In the genomic region with DNA sequence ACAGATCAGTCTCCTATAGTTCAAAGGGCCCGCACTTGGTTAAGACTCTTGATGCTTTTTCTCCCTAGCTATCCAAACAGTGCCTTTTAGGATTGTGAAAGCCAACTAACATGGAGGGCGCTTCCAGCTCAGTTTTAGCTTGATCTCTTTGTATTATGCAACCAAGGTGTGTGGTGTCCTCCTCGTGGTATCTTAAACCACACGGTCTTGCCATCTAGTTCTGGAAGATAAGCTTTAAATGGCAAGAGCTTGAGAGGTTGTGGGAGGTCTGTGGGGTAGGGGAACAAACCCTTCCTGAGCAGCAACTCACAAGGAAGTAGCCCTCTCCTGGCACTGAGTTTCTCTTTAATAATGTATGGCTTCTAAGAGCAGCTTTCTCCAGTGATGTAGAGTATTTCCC, we compare ENCODE assay signal across 18 mouse cellular contexts.
DNase-seq lines count a peak whose midpoint lies in the region; ATAC-seq lines count a peak whose summit lies in the region.
"Had no signal": no experiment of that assay in that cellular context is flagged by ENCODE, and none has a peak within 500 bp of the region (broad histone marks: within the 10 kb centered on the region; RNA-seq: fewer than 3 reads in every experiment).

No protein-coding gene starts in this region.

- intact Hi-C loops in left cerebral cortex, postnatal 36 days (cut with DNase I) = no loop called here

- peak; percentile 70 for ATAC-seq in granulocyte monocyte progenitor cell, adult 5-6 weeks (replicated peaks; ENCODE audit: poor library complexity, severe bottlenecking)
- peak; percentile 64 for ATAC-seq in megakaryocyte progenitor cell, adult 5-6 weeks (replicated peaks; ENCODE audit: poor library complexity)
- ATAC-seq: forebrain, embryonic 13.5 days; forebrain, embryonic 15.5 days; forebrain, postnatal 0 days had no signal

- peak; percentile 68 for DNase-seq in heart, adult 11 months
- no peak for DNase-seq in heart, postnatal 4 days
- DNase-seq in left cerebral cortex, postnatal 36 days (ENCODE audit: low spot score in 2 of 2) = no peak
- no peak for DNase-seq in urinary bladder, adult 2 months (ENCODE audit: low spot score)
- DNase-seq: adrenal gland, adult 2 months; adrenal gland, postnatal 10 days; adrenal gland, postnatal 25 days; cerebellum, adult 11-12 months; cerebellum, adult 2 months; cerebellum, adult 9-10 months; cerebellum, postnatal 10 days; cerebellum, postnatal 25 days; embryo, embryonic 11 days; forebrain, postnatal 0 days had no signal
